Mouse (Mus musculus) limb, embryonic 10.5 days (tissue): ENCODE data around the gene Mier2. TPM values are rescaled to one million over a fixed set of nuclear protein-coding genes. Genes with fewer than 3 reads are reported as not detected.

Source experiments
- DNase-seq: peaks from one replicate; pipeline ENCODE4 v3.0.0-alpha.2; 2017; ENCODE audit warnings: low spot score
- H3K27ac ChIP-seq: fragments of 300-500 bp; sonication (generic); 2 replicates; pipeline ENCODE4 v1.5.1; 2016; ENCODE audit warnings: mild to moderate bottlenecking
- H3K27me3 ChIP-seq: fragments of 300-500 bp; sonication (generic); 2 replicates; pipeline ENCODE4 v1.6.1; 2016; ENCODE audit warnings: low read depth, mild to moderate bottlenecking; ENCODE audit not compliant: poor library complexity, severe bottlenecking
- H3K36me3 ChIP-seq: fragments of 300-500 bp; sonication (generic); 2 replicates; pipeline ENCODE4 v1.6.1; 2016; ENCODE audit warnings: mild to moderate bottlenecking, moderate library complexity
- H3K4me1 ChIP-seq: fragments of 300-500 bp; sonication (generic); 2 replicates; pipeline ENCODE4 v1.6.1; 2016
- H3K4me3 ChIP-seq: fragments of 300-500 bp; sonication (generic); 2 replicates; pipeline ENCODE4 v1.5.1; 2016; ENCODE audit warnings: mild to moderate bottlenecking, moderate library complexity
- H3K9me3 ChIP-seq: fragments of 300-500 bp; sonication (generic); replicated peaks from 2 replicates; pipeline ENCODE4 v1.6.1; 2016; ENCODE audit warnings: mild to moderate bottlenecking
- WGBS: fragments of 180-500 bp; shearing (Covaris S2); methylation state at CpG from one replicate; pipeline ENCODE4 v1.1.7; 2016; 5-methylcytosine and 5-hydroxymethylcytosine counted together
- polyA plus RNA-seq: library from polyadenylated mRNA; unstranded; fragments of >200 nt; fragmentation: Nextera tagmentation; extraction: Ambion mirVana; gene quantifications from 2 replicates; pipeline ENCODE4 v1.2.1, GENCODE M21; 2016

Mier2 gene
- polyA plus RNA-seq, 1 experiment from 2014 or later: 79.8 TPM

DNA sequence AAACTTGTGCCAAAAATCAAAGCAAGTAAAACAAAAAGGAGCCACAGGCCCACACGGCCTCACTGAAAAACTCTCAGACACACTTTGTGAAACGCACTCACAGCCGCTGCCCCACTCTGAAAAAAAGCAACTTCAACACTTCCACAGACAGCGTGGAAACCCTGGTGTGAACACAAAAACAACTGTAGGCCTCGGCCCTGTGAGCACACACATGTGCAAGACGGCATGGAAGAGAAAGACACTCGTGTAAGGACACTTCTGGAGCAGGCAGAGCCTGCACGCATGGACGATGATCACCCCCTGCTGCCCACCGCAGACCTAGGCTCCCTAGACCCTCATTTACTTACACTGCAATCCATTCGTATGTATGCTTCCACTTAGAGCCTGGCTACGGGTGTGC lies 9.1 kb downstream of the Mier2 start:
- no peak overlapping the region for H3K27ac ChIP-seq
- H3K4me3 ChIP-seq: no peak overlapping the region
- no peak for DNase-seq
- no peaks in the 10 kb centered on the region for H3K27me3 ChIP-seq
- H3K9me3 ChIP-seq: no peaks in the 10 kb centered on the region
- H3K4me1 ChIP-seq: 0 out of 2 replicates have a peak, but pooled peaks cover 5% of the 10 kb centered on the region
- WGBS: 95% methylated on average over 12 of the region's 12 CpGs
- H3K36me3 ChIP-seq: peaks cover 100% of the 10 kb centered on the region

DNA sequence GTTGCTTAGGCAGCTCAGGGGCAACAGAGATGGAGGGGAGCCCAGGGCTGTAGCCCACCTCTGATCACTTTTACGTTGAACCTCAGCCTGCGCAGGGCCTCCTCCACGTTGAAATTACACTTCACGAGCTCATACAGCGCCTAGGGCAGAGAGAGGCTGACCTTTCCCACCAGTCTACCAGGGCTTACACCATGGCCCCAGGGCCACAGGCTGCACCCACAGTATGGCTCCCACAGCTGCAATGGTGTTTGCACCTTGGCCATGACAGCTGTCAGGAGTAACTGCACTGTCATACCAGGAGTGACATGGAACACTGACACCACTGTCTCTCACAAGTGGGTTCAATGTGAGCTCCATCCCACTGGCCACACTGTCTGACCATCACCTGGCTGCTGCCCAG lies 10.4 kb downstream of the Mier2 start:
- Histone ChIP-seq H3K27me3 (no peaks in the 10 kb centered on the region), H3K4me3 (no peak overlapping the region), H3K27ac (no peak overlapping the region), H3K9me3 (no peaks in the 10 kb centered on the region), H3K4me1 (0 out of 2 replicates have a peak, but pooled peaks cover 5% of the 10 kb centered on the region), H3K36me3 (peaks cover 100% of the 10 kb centered on the region)
- no peak for DNase-seq
- 91% methylated on average over 5 of the region's 5 CpGs for WGBS

DNA sequence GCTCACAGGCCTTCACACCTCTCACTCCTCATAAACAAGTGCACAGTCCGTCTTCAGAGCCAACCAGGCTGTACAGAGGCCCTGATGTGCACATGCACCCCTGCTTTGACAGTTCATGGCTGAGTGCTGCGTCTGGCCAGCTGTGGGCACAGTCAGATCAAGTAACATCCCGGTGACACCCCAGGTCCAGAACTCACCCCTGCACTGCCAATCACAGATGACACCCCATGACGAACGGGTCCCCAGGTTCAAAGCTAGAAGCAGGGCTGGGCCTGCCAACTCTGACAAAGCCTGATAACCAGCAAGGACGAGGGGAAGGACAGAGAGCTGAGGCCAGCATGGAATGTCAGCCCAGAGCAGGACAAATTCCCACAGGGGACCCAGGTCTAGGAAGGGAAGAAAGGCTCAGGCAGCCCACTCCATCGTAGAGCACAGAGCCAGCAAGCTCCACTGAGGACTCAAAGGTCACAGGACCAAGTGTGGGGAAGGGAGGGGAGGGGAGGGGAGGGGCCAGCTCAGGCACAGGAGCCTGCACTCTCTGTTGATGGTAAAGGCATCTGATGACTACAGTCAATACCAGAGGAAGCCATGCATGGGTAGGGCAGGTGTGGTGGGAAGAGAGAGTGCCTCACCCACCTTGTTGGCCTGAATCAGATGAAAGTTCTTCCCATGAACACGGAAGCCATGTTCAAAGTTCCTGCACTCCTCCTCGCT lies 11.0 kb downstream of the Mier2 start:
- Histone ChIP-seq H3K27me3 (no peaks in the 10 kb centered on the region), H3K27ac (no peak overlapping the region), H3K4me3 (no peak overlapping the region), H3K9me3 (no peaks in the 10 kb centered on the region), H3K4me1 (0 out of 2 replicates have a peak, but pooled peaks cover 5% of the 10 kb centered on the region), H3K36me3 (peaks cover 100% of the 10 kb centered on the region)
- WGBS: 84% methylated on average over 9 of the region's 9 CpGs
- no peak for DNase-seq

DNA sequence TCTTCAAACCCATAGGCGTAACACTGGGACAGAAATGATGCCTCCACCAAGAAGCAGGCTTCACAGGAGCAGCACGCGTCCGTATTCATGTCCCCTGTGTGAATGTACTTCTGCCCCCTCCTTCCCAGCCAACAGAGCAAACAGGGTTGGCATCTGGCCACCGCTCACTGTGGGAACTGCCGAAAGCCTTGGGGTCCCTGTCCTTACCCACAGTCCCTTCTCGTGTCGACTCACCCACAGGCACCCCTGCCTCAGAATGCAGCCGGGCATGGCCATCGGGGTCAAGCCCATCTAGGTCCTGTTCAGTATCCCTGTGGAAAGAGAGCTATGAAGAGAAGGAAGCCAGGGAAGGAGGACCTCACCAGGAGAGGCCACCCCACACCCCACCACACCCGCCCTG lies 12.8 kb downstream of the Mier2 start:
- H3K27me3 ChIP-seq: no peaks in the 10 kb centered on the region
- H3K36me3 ChIP-seq: peaks cover 95% of the 10 kb centered on the region
- no peak overlapping the region for H3K27ac ChIP-seq
- WGBS: 95% methylated on average over 11 of the region's 11 CpGs
- no peak for DNase-seq
- H3K4me3 ChIP-seq: no peak overlapping the region
- 0 out of 2 replicates have a peak, but pooled peaks cover 1% of the 10 kb centered on the region for H3K4me1 ChIP-seq
- H3K9me3 ChIP-seq: no peaks in the 10 kb centered on the region

DNA sequence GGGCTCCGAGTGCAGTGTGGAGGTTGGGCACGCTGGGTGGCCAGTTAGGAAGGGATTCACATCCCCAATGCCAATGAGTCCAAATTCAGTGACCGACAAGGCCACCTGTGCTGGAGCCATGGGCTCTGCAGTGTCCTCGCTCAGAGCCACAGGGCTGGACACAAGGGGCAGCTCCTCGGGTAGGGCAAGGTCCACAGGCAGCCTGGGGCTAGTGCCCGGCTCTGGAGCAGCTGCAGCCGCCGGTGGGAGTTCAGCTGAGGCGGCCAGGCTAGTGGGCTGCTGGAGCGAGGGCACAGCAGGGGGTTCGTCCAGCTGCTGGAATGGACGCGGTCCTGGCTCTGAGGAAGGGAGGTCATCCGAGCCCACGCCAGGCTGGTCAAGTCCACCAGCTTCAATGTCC lies 13.5 kb downstream of the Mier2 start:
- Histone ChIP-seq H3K4me1 (no peaks in the 10 kb centered on the region), H3K27me3 (no peaks in the 10 kb centered on the region), H3K4me3 (no peak overlapping the region; the same call in 1 of the 2 replicates), H3K27ac (no peak overlapping the region), H3K9me3 (no peaks in the 10 kb centered on the region), H3K36me3 (peaks cover 89% of the 10 kb centered on the region)
- WGBS: 89% methylated on average over 15 of the region's 15 CpGs
- DNase-seq: no peak

DNA sequence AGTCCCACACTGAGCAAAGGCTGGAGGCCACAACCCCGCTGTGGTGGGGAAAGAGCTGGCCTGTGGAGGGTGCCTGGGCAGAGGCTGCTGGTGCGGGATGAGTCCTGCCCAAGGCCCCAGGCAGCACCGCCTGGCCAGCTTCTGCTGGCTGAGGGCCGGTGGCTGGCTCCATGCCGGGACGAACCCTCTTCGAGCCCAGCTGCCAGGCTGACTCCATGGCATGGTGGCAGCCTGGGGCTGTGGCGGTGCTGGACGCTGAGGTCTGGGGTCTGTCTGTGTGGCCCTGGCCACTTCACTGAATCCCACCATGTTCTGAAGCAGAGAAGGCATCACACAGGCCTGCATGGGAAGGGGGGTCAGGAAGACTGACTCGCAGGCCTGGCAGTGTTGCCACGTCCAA lies 14.3 kb downstream of the Mier2 start:
- Histone ChIP-seq H3K27me3 (no peaks in the 10 kb centered on the region), H3K4me3 (no peak overlapping the region), H3K27ac (no peak overlapping the region), H3K36me3 (peaks cover 81% of the 10 kb centered on the region), H3K9me3 (no peaks in the 10 kb centered on the region), H3K4me1 (no peaks in the 10 kb centered on the region)
- WGBS: 94% methylated on average over 11 of the region's 11 CpGs
- no peak for DNase-seq

DNA sequence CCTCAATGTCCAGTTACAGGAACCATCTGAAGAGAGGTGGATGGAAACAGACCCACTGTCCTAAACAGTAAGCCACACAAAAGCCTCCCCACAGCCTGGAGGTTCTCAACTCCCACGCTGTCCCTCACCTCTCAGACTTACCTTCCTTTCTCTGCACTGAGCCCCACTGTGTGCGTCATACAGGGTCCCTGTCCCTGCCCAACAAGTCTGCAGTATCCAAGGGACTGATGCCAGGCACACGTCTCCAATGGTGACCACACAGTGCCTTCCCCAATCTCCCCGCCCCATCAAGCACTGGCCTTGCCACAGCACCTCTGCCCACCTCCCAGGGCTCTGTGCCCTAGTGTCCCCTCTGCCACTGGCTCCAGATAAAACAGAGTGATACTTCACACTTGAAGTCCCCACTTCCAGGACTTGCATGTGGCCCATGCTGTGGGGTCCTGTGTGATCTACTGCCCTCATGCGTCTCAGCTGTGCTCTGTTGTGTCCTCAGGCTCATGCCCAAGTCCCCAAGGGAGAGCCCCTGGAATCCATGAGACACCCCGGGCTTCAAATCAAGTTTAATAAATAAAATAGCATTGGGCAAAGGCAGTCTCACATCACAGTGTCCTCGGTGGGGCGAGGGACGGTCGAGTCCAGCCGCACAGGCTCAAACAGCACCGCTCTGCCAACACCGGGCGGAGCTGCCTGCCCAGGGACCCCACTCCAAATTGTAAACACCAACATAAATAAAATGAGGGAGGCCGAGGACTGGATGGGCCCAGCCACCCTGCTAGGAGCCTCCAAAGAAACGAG lies 15.1 kb downstream of the Mier2 start:
- Histone ChIP-seq H3K36me3 (peaks cover 72% of the 10 kb centered on the region), H3K27me3 (no peaks in the 10 kb centered on the region), H3K27ac (no peak overlapping the region), H3K4me3 (no peak overlapping the region), H3K4me1 (no peaks in the 10 kb centered on the region), H3K9me3 (no peaks in the 10 kb centered on the region)
- 94% methylated on average over 16 of the region's 16 CpGs for WGBS
- DNase-seq: no peak

DNA sequence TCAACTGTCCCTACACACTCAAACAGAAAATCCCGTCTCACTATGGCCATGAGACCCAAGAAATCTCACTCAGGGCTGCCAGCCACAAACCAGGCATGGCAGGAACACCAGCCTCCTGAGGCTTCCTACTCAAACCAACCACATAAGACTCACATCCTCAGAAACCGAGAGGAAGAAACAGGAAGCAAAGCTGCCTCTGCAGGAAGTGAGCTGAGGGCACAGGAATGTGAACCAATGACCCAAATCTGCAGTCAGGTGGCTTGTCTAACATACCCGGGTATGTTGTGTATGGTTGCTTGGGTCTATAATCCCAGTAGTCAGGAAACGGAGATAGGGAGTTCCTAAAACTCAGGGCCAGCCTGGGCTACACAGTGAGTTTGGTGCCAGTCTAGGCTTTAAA lies 16.1 kb downstream of the Mier2 start:
- Histone ChIP-seq H3K4me3 (no peak overlapping the region), H3K4me1 (peaks cover 4% of the 10 kb centered on the region), H3K27ac (no peak overlapping the region), H3K36me3 (peaks cover 62% of the 10 kb centered on the region), H3K27me3 (no peaks in the 10 kb centered on the region), H3K9me3 (no peaks in the 10 kb centered on the region)
- no peak for DNase-seq
- 83% methylated on average over 4 of the region's 4 CpGs for WGBS

DNA sequence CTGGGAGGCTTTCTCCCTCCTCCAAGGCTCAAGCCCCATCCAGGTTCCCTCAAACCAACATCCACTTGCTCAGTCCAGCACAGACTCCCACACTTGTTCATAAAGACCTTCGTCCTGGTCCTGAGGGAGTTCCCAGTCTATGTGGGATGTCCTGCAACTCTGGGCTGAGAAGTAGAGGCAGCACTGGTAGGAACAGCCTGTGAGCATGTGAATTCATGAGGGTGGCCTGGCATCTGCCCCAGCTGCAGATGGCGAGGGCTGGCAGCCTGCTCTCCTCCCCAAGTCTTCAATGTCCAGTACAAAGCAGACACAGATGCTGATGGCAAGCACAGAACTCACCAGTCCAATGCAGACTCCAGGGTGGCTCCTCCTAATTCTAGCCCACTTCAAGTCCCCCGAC lies 16.7 kb downstream of the Mier2 start:
- no peak overlapping the region for H3K27ac ChIP-seq
- peaks cover 9% of the 10 kb centered on the region for H3K4me1 ChIP-seq
- H3K9me3 ChIP-seq: no peaks in the 10 kb centered on the region
- DNase-seq: no peak
- H3K36me3 ChIP-seq: peaks cover 57% of the 10 kb centered on the region
- H3K27me3 ChIP-seq: no peaks in the 10 kb centered on the region
- whole genome bisulfite sequencing: 92% methylated on average over 3 of the region's 3 CpGs
- H3K4me3 ChIP-seq: no peak overlapping the region

DNA sequence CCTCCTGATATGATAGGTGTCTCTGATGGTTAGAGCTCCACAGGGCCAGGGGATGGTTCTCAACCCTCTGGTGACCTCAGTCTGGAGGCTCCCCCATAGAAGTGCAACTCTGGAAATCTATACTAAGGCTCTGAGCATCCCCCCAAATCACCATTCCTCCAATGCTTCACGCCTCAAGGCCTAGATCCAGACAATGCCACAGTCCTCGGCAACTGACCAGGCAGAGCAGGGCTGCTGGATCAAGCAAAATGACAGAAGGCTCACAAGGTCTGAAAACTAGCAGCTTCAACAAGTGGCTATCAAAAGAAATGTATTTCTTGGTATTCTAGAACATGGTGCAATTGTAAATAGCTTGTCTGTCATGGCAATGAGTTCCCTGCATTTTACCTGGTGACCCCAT lies 17.2 kb downstream of the Mier2 start:
- Histone ChIP-seq H3K4me1 (peaks cover 15% of the 10 kb centered on the region), H3K4me3 (no peak overlapping the region), H3K36me3 (peaks cover 51% of the 10 kb centered on the region), H3K9me3 (no peaks in the 10 kb centered on the region), H3K27me3 (no peaks in the 10 kb centered on the region), H3K27ac (no peak overlapping the region)
- 89% methylated on average over 2 of the region's 2 CpGs for WGBS
- DNase-seq: no peak

DNA sequence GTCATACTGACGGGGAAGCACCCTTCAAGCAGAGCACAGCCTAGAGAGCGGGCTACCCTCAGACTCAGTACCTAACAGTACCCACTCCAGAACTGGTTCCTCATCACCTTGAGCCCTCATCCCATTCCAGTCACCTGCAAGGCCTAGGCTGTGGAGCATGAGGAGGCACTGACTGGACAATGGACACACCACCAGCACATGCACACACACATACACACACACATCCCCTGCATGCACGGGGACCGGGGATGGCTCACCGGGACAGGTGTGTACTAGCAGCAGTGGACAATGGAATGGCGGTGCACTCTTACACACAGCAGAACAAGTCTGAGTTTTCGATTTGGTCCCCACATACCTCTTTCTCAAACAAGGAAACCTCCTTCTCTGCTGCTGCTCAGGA lies 17.7 kb downstream of the Mier2 start:
- Histone ChIP-seq H3K4me3 (no peak overlapping the region), H3K4me1 (peaks cover 20% of the 10 kb centered on the region), H3K36me3 (peaks cover 46% of the 10 kb centered on the region), H3K27me3 (no peaks in the 10 kb centered on the region), H3K9me3 (no peaks in the 10 kb centered on the region), H3K27ac (no peak overlapping the region)
- no peak for DNase-seq
- 94% methylated on average over 7 of the region's 7 CpGs for WGBS

DNA sequence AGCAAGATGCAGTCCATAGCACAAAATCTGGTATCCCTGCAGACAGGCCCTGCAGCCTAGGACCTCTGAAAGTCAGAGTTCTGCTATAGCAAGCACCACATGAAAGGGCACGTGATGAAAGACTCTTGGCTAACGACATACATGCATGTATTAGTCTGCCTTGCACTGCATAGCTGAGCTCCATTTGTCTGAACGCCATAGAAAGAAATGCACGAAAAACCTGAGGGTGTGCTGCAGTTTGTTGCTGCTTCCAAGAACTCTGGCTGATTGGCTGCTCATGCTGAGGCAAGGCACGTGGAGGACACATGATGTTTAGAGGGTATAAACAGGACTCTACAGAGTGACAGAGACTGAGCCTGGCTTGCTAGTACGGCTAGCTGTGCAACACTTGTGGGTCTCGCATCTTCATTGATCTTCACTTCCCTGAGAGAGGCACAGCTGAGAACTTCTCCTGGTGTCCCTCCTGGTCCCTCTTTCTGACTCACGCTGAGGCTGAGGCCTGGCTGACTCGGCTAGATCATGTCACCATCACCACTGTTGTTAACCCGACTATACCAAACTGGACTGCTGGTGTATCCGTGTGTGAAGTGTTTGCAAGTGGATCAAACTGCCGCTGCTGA lies 18.4 kb downstream of the Mier2 start:
- no peak overlapping the region for H3K4me3 ChIP-seq
- WGBS: 78% methylated on average over 12 of the region's 12 CpGs
- H3K27me3 ChIP-seq: no peaks in the 10 kb centered on the region
- H3K4me1 ChIP-seq: peaks cover 22% of the 10 kb centered on the region
- H3K27ac ChIP-seq: no peak overlapping the region
- peaks cover 39% of the 10 kb centered on the region for H3K36me3 ChIP-seq
- no peaks in the 10 kb centered on the region for H3K9me3 ChIP-seq
- no peak for DNase-seq

DNA sequence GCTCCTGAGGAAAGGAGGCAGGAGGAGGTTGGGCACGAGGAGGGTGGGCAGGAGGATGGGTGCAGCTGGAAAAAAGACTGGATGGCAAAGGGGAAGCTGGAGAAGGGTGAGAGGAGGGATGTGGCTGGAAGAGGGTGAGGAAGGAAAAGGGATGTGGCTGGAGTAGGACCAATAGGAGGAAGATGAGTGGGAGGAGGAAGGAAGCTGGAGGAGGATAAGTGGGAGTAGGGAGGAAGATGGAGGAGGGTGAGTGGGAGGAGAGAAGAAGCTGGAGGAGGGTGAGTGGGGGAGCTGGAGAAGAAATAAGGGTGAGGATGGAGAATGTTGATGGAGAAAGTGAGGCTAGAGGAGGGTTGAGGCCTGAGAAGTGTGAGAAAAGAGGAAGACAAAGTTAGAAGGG lies 19.6 kb downstream of the Mier2 start:
- WGBS: 66% methylated on average over 1 of the region's 1 CpGs
- H3K4me1 ChIP-seq: peaks cover 28% of the 10 kb centered on the region
- H3K9me3 ChIP-seq: no peaks in the 10 kb centered on the region
- no peak overlapping the region for H3K4me3 ChIP-seq
- peaks cover 31% of the 10 kb centered on the region for H3K36me3 ChIP-seq
- no peaks in the 10 kb centered on the region for H3K27me3 ChIP-seq
- DNase-seq: peak; percentile 26
- H3K27ac ChIP-seq: no peak overlapping the region
